Mouse (Mus musculus) kidney, postnatal 14 days (tissue): Measurements from ENCODE around the gene Itgb4.
A peak's percentile ranks its signal among the peaks of the same experiment; 100 is the strongest.
"Not testable (repeated sequence)": the region's sequence is repeated elsewhere in the genome, so short reads cannot be mapped to it uniquely, and the experiment has no call there.

Experiments used
- DNase-seq: peaks from one replicate; pipeline ENCODE4 v3.0.0; 2022; ENCODE audit warnings: mixed read lengths

The Itgb4 gene

DNA sequence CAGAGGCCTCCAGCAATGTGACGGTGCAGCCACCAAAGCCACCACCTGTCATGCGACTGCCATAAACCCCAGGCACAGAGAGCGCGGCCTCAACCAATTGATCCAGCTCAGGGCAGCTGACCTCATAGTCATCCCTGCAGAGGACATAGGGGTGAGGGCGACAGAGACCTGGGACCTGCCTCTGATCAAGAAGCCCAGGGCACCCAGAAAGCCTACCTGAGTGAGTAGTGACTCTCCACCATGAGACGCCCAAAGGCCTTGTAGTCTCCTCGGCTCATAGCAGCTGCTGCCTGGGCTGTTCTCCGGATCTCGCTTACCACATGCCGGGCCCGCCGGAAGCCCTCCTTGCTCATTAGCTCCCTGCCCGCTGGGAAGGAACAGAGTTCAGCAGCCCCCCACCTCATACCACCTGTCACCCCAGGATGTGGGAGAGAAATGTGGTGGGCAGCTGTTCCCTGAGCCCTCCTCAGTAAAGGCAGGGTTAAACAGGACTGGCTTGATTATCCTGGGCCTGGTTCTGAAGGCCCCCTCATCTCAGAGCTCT lies 34.4 kb downstream of the Itgb4 start:
- no peak for DNase-seq

DNA sequence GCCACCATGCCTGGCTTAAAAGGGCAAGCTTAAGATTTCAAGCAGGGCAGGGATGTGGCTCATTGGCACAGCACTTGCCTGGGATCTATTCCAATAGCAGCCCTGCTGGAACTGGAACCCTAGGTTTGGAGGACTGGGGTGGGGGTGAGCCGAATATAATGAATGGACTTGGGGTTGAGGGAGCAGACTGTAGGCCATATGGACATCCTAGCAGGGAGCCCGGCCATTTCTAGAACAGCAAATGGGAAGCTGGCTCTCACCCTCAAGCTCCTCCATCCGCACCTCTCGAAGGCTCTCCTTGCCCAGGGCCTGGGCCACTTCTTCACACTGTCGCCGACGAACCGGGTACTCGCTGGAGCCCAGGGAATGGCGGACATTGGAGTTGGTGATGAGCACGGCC lies 35.2 kb downstream of the Itgb4 start:
- no peak for DNase-seq

DNA sequence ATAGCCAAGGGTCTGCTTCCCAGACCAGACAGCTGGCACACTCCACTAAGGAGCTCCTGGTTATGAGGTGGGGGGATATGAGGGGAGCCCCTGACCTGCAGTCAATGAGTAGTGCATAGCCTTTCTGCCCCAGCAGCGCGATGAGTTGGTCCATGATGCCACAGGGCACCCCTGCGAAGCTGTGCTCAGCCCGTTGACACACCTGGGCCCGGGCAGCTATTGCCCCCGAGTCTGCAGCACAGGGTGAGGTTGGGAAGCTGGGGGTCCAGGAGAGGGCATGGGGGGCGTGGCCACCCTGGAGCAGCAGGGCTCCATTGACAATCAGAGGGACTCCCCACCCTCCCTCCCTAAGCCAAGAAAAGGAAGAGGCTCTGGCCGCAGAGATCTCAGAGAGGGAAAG lies 35.6 kb downstream of the Itgb4 start:
- DNase-seq: no peak

DNA sequence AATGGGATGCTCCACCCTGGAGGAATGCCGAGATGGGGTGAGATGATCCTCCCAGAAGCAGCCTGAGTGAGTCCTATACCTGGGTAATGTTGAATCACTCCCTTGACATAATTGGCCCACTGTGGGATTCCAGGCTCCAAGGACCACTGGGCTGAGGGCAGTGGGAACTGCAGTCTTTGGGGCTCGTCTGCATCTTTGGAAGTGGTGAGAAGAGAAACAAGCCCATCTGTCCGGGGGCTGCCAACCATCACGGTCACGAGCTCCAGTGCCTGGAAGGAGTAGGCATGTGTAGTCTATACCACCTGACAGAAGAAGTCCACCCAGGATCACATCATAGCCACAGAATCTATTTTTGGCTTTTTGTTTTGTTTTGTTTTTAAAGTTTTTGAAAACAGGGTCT lies 36.4 kb downstream of the Itgb4 start:
- DNase-seq: no peak

DNA sequence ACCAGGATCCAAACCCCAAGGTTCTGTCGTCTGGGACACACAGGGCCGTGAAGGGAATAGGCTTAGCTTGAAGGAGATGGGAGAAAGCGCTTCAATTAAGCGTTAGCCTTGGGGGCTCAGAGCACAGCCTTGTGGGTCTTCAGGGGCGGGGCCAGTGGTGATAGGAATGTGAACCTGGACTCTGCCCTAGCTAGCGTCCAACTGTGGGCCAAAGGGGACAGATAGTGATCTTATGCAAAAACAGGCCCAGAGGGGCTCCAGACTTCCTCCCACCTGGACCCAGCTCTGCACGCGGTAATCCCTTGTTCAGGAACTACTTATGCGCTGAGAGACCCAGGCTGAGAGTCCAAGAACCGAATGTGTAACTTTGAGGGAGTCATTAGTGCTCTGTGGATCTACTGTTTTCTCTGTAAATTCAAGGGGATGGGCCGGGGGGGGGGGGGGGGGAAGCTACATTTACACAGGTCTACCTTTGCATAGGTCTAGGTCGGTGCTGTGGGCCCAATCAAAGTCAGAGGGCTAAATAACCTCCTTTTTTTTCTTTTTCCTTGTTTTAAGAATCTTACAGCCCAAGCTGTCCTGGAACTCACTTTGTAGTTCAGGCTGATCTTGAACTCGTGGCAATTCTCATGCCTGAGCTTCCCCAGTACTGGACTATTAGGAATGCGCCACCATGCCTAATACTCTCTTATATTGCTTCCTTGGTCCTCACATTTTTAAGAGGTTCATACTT lies 37.2 kb downstream of the Itgb4 start:
- no peak for DNase-seq

DNA sequence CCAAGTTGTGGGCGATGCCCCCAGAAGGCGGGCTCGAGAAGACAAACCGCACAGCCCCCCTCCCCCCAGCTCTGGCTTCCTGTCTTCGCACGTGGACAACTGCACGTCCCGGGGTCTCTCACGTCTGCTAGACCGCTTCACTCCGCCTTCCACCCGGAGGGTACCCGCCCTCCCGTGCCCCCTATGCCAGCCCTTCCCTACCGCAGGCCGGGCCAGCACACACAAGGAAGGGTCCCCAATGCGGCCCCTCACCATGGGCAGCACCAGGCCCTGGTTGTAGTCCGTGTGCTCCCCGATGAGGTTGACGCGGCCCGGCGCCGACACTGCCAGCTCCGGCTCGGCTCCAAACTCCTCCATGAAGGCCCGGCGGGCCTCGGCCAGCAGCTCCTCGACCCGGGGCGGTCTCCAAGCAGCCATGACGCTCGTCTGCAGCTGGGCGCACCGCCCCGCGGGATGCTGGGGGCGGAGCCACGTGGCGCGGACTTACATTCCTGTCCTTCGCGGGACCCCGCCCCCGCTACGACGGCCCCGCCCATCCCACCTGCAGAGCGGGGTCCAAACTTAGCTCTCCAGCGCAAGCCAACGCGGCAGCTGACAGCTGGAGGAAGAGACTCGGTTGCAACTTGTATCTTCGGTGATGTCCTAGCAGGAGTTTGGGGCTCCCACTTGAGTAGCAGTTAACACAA lies 37.9 kb downstream of the Itgb4 start, which contains the start of gene Galk1:
Galk1 (minus strand) TSS at position 458 of the 686 bp plus-strand sequence.
- peak; percentile 96 for DNase-seq

DNA sequence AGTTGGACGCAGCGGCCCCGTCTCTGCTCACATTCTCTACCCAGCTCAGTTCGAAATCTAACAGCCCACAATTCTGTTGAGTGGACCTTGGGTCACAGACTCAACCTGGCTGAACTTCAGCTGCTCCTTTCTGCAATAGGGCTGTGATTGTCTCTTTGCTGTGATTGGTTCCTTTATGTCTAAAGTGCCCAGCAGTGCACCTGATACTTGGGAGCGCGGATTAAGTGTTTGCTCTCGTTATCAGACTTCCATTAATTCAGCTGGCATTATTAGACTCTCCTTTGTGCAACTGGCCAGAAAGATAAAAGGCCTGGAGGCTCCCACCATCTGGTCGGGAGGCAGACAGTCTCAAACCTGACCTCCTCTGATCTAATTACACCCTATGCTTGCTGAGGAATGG lies 40.3 kb downstream of the Itgb4 start:
- DNase-seq: no peak

DNA sequence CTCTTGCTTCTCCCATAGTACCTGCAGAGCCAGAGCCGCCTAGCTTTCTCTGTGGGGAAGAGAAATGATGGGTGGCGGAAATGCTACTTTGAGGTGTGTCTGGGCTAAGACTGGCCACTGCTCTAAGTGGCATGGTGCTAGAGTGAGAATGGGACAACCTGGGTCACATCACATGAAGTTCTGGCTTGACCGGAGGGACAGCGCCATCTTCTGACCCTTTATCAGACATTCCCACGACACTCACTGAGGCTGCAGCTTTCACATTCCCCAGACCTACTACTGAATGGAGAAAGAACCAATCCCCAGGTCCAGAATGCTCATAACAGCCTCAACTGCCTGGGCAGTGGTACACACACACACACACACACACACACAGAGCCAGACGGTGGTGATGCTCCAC lies 43.6 kb downstream of the Itgb4 start:
- DNase-seq: peak; percentile 57

DNA sequence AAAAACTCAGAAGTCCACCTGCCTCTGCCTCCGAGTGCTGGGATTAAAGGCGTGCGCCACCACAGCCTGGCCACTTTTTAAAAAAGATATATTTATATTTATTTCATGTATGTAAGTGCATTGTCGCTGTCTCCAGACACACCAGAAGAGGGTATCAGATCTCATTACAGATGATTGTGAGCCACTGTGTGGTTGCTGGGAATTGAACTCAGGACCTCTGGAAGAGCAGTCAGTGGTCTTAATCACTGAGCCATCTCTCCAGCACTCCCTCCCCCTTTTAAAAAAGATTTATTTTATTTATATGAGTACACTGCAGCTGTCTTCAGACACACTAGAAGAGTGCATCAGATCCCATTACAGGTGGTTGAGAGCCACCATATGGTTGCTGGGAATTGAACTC lies 44.4 kb downstream of the Itgb4 start:
- not testable (repeated sequence) for DNase-seq

DNA sequence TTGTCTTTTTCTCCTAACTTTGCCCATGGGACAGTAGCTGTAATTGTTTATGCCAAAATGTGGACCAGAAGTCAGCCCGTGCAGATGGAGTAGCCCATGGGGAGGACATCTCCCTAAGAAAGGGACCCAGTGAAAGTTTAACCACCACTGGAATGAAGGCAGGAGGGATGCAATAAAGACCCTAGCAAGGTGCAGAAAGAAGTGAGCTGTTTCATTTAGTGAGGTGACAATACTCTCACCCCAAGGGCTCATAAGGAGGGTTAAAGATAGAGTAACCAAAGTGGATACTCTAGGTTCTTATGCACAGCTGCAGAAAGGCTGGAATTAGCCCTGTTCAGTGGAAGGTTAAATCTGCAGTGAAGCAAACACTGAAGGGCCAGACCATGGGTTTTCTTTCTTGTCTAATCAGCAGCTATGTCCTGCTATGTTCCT lies 44.9 kb downstream of the Itgb4 start:
- no peak for DNase-seq

DNA sequence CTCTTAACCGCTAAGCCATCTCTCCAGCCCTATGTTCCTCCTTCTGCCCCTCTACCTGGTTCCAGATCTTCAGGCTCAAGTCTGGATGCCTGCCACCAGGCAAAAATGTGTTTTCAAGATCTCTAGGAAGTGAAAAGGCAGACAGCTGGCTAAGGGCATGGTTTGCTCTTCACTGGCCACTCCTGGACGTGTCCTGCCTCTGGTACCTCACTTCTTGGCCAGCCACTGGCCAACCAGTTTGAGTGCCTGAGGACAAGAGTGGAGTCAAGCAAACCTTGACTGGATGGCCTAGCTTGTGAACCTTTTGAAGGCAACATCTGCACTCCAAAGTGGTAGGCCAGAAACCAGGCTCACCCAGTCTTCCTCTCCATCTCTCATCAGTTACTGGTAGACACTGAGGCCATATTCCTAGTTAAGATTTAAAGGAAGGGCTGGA lies 45.5 kb downstream of the Itgb4 start:
- no peak for DNase-seq

DNA sequence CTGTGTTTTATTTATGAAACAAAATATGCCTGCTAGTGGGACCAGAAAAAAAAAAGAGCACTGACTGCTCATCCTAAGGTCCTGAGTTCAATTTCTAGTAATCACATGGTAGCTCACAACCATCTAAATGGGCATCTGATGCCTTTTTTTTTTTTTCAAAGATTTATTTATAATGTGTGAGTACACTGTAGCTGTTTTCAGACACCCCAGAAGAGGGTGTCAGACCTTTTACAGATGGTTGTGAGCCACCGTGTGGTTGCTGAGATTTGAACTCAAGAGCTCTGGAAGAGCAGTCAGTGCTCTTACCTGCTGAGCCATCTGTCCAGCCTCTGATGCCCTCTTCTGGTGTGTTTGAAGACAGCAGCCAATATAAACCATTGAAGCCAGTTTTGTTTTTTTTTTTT lies 46.0 kb downstream of the Itgb4 start:
- DNase-seq: no peak

DNA sequence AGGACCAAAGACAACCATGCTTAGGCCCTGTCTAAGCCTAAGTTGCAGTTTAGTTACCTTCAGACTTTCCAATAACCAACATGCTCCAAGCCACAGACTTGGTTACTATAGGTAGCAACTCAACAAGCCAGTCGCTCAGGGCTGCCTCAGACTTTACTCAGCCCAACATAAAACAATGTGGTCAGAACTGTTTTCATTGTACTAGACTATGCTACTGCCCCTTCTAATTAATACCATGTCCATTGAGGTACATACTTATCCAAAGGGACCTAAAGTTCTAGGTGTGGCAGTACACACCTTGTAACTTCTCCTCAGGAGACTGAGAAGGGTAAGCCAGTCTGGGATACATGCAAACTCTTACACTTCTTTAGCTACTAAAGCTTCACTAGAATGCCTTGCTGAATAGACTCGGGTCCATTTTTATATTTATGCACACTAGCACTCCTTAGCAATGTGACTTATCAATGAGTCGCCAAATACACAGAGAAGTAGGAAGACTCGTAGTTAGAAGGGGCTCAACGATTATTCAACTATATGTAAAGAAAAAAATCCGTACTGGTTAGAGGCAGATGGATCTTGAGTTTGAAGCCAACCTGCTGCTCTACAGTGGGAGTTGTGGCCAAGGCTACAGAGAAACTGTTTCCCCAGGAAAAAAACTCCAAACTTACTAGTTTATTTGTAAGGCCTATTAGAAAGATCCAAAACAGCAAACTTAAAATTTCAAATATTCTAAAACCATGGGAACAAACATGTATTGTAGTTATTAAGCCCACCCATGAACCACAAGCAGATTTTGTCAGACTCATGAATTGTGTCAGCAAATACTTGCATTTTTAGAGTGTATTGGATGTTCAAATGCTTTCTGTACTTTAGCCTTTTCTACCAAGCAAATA lies 47.1 kb downstream of the Itgb4 start:
- DNase-seq: no peak

DNA sequence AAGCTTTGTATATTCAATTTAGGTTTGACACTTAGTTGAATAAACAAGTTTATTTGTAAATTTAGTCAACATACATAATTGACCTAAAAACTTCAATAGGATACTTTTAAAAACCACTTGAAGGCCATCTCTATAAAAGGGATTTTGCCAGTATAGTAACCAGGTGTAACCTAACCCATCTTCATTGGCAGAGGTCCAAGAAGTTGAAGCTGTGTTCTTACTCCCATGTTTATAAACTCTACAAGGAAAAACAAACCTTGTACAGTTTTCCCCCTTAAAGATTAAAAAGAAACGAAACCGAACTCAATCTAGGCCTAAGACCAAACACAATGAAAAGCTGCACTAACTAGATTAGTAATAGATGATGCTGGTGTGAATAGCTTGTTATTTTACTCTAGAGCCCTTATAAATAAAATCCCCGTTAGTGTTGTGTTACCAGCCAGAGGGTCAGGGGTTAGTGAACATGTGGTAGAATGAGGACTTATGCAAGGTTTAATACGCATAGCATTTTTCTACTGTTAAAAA lies 47.8 kb downstream of the Itgb4 start:
- DNase-seq: no peak

DNA sequence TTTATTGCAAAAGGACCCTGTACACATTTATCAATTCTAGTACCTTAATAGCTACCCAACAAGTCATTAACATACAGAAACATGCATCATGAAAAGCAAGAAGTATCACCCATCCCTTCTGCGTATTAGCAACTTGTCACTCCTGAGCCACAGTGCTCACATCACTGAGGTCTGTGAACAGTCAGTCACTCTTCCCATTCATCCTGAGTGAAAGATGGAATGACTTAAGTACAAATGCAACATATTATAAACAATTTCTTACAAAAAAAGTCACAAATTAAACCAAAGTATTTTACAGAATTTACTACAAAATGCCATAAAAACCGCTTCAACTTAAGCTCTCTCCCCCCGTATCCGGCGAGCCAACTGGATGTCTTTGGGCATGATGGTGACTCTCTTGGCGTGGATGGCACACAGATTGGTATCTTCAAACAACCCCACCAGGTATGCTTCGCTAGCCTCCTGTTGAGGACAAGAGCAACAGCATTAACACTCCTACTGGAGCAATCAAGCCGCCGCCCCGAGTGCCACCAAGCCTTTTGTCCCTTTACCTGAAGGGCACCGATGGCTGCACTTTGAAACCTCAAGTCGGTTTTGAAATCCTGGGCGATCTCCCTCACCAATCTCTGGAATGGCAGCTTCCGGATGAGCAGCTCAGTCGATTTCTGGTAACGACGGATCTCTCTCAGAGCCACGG lies 48.7 kb downstream of the Itgb4 start:
- DNase-seq: not testable (repeated sequence)

DNA sequence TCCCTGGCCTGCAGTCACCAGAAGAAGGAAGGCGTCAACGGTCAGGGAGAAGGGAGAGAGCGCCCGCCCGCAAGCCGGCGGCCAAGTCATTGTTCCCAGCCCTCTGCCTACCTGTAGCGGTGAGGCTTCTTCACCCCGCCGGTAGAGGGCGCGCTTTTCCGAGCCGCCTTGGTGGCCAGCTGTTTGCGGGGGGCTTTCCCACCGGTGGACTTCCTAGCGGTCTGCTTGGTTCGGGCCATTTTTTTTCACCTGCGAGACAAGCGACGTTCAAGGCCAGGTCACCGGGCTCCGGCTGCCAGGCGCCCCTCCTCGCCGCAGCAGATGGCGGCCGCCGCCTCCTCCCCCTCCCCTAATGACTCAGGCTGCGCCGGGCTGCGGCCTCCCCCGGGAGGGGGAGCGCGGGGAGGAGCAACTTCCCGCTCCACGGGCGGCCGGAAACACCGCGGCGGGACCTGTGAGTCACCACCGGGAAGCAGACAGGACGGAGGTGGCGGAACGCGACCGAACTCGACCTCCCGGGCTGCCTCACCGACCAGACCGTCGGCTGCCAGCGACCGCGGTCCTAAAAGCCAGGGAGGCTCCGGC lies 49.4 kb downstream of the Itgb4 start:
- DNase-seq: peak; percentile 87

DNA sequence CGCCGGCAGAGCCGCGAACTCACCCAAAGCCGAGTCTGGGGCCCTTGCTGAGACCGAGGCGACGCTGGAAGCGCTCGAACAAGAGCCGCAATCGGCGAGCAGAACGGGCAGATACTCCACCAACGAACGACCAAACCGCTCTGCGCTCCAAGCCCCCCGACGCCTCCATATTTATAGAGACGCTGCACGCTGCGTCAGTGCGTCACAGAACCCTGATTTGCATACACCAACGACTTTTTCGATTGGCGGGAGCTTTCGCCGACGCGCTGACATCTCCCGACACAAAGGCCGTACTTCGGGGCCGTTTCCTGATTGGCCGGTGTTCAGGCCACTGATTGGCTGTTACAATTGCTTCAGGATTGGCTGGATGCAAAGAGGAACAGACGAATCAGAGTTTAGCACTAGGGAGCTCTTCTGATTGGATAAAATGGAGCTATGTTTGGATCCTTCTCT lies 49.9 kb downstream of the Itgb4 start:
- peak; percentile 98 for DNase-seq

DNA sequence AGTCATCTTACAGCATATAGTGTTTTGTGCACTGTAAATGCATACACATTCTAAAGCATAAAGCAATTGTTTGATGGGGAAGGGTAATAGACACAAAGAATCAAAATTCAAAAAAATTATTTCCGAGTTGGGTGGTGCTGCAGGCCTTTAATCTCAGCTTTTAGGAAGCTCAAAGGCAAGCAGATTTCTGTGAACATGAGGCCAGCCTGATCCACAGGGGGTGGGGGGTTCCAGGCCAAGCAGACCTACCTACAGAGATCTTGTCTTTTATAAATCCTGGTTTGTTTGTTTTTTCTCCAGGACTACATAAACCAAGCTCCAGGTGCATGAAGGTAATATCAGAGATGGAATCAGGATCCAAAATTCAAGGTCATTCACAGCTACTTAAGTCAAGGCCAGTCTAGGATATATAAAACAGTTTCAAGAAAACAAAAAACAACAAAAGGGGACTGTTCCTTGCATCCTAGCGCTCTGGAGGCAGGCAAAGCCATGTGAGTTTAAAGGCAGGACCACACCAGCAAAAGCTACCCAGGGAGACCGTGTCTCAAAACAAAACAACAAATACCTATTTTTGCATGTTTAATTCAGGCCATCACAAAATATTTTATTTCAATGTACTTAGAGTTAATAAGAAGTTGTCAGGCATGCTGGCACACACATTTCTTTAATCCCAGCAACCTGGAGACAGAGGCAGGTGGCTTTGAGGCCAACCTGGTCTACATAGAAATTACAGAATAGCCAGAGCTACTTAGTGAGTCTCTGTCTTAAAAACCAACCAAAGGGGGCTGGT lies 50.7 kb downstream of the Itgb4 start:
- DNase-seq: no peak

DNA sequence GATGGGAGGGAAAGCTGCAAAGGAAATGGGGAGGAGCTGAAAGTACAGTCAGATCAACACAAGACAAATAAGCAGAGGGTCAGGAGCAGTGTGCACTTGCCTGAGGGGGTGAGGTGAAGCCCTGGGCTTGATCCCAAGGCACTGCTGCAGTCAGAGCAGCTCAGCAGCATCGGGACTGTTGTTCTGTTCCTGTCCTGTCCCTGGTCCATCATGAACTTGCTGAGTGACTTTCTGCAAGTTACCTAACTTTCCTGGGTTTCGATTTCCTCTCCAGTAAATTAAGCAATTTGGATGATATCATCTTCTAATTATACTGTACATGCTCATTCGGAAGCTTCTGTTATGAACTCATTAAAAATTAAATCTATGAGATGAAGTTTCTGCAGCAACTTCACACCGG lies 53.2 kb downstream of the Itgb4 start, which contains the start of gene H3f3b:
H3f3b (minus strand) TSS at position 207 of the 400 bp plus-strand sequence.
- no peak for DNase-seq

DNA sequence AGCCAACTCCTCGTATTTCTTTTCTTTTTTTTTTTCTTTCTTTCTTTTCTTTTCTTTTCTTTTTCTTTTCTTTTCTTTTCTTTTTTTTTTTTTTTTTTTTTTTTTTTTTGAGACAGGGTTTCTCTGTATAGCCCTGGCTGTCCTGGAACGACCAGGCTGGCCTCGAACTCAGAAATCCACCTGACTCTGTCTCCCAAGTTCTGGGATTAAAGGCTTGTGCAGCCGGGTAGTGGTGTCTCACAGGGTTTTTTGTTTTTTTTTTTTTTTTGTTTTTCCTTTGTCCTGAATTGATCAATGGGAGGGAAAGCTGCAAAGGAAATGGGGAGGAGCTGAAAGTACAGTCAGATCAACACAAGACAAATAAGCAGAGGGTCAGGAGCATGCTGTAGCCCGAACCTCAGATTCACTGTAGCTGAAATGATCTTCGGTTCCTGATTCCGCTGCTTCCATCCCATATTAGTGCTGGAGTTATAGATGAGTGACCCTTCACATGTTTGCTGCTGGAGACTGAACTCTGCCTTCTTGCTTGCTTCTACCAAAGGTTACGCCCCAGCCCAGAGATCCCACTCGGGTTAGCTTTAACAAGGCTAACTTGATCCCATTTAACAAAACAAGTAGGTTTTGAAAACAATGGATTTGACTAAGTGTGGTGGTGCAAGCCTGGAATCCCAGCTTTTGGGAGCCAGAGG lies 53.8 kb downstream of the Itgb4 start:
- no peak for DNase-seq
